Mouse (Mus musculus) hindbrain, embryonic 16.5 days (tissue): Measurements from ENCODE around the gene Pigs. TPM values are rescaled to one million over a fixed set of nuclear protein-coding genes. Genes with fewer than 3 reads are reported as not detected.
A peak's percentile ranks its signal among the peaks of the same experiment; 100 is the strongest.

Experiments
- ATAC-seq: fragments of 200-750 bp; cut with Nextera tagmentation; 2 replicates; pipeline ENCODE4 v1.8.0; 2017; ENCODE audit warnings: moderate TSS enrichment, moderate library complexity
- H3K27ac ChIP-seq: fragments of 300-500 bp; sonication (generic); 2 replicates; pipeline ENCODE4 v1.5.1; 2014; ENCODE audit warnings: low read depth, mild to moderate bottlenecking, control low read depth, low read length, moderate library complexity
- H3K27me3 ChIP-seq: fragments of 300-500 bp; sonication (generic); replicated peaks from 2 replicates; pipeline ENCODE4 v1.6.1; 2014; ENCODE audit warnings: low read length; ENCODE audit not compliant: control insufficient read depth, insufficient read depth
- H3K36me3 ChIP-seq: fragments of 300-500 bp; sonication (generic); 2 replicates; pipeline ENCODE4 v1.6.1; 2014; ENCODE audit warnings: mild to moderate bottlenecking, low read length, moderate library complexity, mixed read lengths; ENCODE audit not compliant: control insufficient read depth, insufficient read depth
- H3K4me1 ChIP-seq: fragments of 300-500 bp; sonication (generic); 2 replicates; pipeline ENCODE4 v1.6.1; 2014; ENCODE audit warnings: low read depth, low read length; ENCODE audit not compliant: control insufficient read depth, insufficient read depth
- H3K4me2 ChIP-seq: fragments of 300-500 bp; sonication (generic); 2 replicates; pipeline ENCODE4 v1.6.1; 2014; ENCODE audit warnings: mild to moderate bottlenecking, low read length, control low read depth, moderate library complexity
- H3K4me3 ChIP-seq: fragments of 300-500 bp; sonication (generic); 2 replicates; pipeline ENCODE4 v1.5.1; 2014; ENCODE audit warnings: mild to moderate bottlenecking, low read length, control low read depth, moderate library complexity
- H3K9ac ChIP-seq: fragments of 300-500 bp; sonication (generic); 2 replicates; pipeline ENCODE4 v1.6.1; 2014; ENCODE audit warnings: low read depth, mild to moderate bottlenecking, control low read depth, low read length, moderate library complexity
- H3K9me3 ChIP-seq: fragments of 300-500 bp; sonication (generic); 2 replicates; pipeline ENCODE4 v1.6.1; 2014; ENCODE audit warnings: mild to moderate bottlenecking, low read length, moderate library complexity; ENCODE audit not compliant: control insufficient read depth
- WGBS: fragments of 180-500 bp; shearing (Covaris S2); extraction: QIAGEN DNeasy Blood & Tissue Kit; methylation state at CpG from one replicate; pipeline ENCODE4 v1.1.7; 2014; 5-methylcytosine and 5-hydroxymethylcytosine counted together
- polyA plus RNA-seq: library from polyadenylated mRNA; unstranded; fragments of >200 nt; fragmentation: Nextera tagmentation; extraction: Ambion mirVana; gene quantifications from 2 replicates; pipeline ENCODE4 v1.2.1, GENCODE M21; 2015

Gene Pigs
- polyA plus RNA-seq, 1 experiment from 2014 or later = 101 TPM

GRCm38 (mm10) chr11:78327215-78327614 lies 1.0 kb upstream of the Pigs start:
- Histone ChIP-seq H3K4me2 (no peak overlapping the region), H3K36me3 (no peaks in the 10 kb centered on the region), H3K4me1 (peaks cover 13% of the 10 kb centered on the region), H3K9ac (no peak overlapping the region), H3K9me3 (no peaks in the 10 kb centered on the region), H3K4me3 (no peak overlapping the region), H3K27ac (no peak overlapping the region), H3K27me3 (no peaks in the 10 kb centered on the region)
- WGBS = 90% methylated on average over 4 of the region's 4 CpGs
- ATAC-seq = no peak

DNA sequence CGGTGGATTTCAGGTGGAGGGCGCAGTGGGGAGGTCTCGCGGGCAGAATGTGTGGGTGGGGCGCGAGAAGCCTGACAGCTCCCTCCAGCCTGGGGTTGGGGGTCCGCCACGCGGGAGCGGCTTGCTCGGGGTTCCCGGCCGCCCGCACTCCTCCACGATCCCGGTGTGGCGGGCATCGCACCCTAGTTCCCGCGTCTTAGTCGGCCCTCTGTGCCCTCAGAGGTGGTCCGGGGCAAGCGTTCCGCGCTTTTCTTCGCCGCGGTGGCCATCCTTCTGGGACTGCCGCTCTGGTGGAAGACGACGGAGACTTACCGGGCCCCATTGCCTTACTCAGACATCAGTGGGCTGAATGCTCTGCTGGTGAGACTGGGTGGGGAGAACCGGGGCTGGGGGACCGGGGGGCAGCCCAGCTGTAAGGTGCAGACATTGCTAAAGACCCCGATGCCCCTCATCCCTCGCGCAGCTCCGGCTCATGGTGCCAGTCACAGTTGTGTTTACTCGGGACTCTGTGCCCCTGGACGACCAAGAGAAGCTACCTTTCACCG lies 369 bp downstream of the Pigs start:
- ATAC-seq = peak; percentile 63
- under 1% methylated on average over 40 of the region's 41 CpGs for WGBS
- Histone ChIP-seq H3K4me1 (peaks cover 10% of the 10 kb centered on the region), H3K27me3 (no peaks in the 10 kb centered on the region), H3K4me2 (peak overlapping the region; percentile 83), H3K9ac (peak overlapping the region; percentile 87), H3K9me3 (no peaks in the 10 kb centered on the region), H3K36me3 (peaks cover 9% of the 10 kb centered on the region), H3K27ac (peak overlapping the region; percentile 42), H3K4me3 (peak overlapping the region; percentile 76)

GRCm38 (mm10) chr11:78332676-78333075 lies 4.5 kb downstream of the Pigs start:
- no peak overlapping the region for H3K27ac ChIP-seq
- H3K4me1 ChIP-seq = peaks cover 10% of the 10 kb centered on the region
- H3K9me3 ChIP-seq = no peaks in the 10 kb centered on the region
- peaks cover 24% of the 10 kb centered on the region for H3K36me3 ChIP-seq
- no peak overlapping the region for H3K4me2 ChIP-seq
- no peak overlapping the region for H3K4me3 ChIP-seq
- WGBS = 93% methylated on average over 12 of the region's 12 CpGs
- ATAC-seq = no peak
- no peak overlapping the region for H3K9ac ChIP-seq
- H3K27me3 ChIP-seq = no peaks in the 10 kb centered on the region

DNA sequence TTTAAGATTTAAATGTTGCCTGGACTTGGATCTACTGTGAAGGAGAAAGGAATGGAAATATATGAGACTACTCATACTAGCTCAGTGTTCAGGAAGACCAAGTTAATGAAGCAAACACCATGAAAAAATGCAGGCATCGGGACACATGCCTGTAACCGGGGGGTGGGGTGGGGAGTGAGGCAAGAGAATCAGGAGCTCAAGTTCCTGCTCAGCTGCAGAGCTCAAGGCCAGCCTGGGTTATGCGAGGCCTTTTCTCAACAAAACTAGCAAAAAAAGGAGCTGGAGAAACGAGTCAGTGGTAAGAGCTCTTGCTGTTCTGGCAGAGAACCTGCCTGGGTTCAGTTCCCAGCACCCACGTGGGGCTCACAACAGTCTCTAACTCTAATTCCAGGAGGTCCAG lies 5.8 kb downstream of the Pigs start:
- 96% methylated on average over 5 of the region's 5 CpGs for WGBS
- no peak overlapping the region for H3K4me2 ChIP-seq
- H3K27me3 ChIP-seq = no peaks in the 10 kb centered on the region
- H3K4me1 ChIP-seq = peaks cover 7% of the 10 kb centered on the region
- no peaks in the 10 kb centered on the region for H3K9me3 ChIP-seq
- H3K36me3 ChIP-seq = peaks cover 24% of the 10 kb centered on the region
- H3K27ac ChIP-seq = no peak overlapping the region
- no peak overlapping the region for H3K4me3 ChIP-seq
- no peak for ATAC-seq
- H3K9ac ChIP-seq = no peak overlapping the region

- no peak for ATAC-seq
- no peak overlapping the region for H3K4me2 ChIP-seq
- no peaks in the 10 kb centered on the region for H3K27me3 ChIP-seq
- no peak overlapping the region for H3K4me3 ChIP-seq
- 95% methylated on average over 8 of the region's 8 CpGs for WGBS
- no peaks in the 10 kb centered on the region for H3K4me1 ChIP-seq
- H3K36me3 ChIP-seq = peaks cover 36% of the 10 kb centered on the region
- no peaks in the 10 kb centered on the region for H3K9me3 ChIP-seq
- H3K9ac ChIP-seq = no peak overlapping the region
- H3K27ac ChIP-seq = no peak overlapping the region
Measured at GRCm38 (mm10) chr11:78337040-78337439, 8.8 kb downstream of the Pigs start.

GRCm38 (mm10) chr11:78341702-78342101 lies 13.5 kb downstream of the Pigs start:
- Histone ChIP-seq H3K27ac (no peak overlapping the region), H3K9me3 (no peaks in the 10 kb centered on the region), H3K36me3 (peaks cover 16% of the 10 kb centered on the region), H3K4me2 (no peak overlapping the region), H3K4me1 (peaks cover 24% of the 10 kb centered on the region), H3K4me3 (no peak overlapping the region), H3K27me3 (no peaks in the 10 kb centered on the region), H3K9ac (no peak overlapping the region)
- no peak for ATAC-seq
- WGBS = 85% methylated on average over 12 of the region's 12 CpGs

DNA sequence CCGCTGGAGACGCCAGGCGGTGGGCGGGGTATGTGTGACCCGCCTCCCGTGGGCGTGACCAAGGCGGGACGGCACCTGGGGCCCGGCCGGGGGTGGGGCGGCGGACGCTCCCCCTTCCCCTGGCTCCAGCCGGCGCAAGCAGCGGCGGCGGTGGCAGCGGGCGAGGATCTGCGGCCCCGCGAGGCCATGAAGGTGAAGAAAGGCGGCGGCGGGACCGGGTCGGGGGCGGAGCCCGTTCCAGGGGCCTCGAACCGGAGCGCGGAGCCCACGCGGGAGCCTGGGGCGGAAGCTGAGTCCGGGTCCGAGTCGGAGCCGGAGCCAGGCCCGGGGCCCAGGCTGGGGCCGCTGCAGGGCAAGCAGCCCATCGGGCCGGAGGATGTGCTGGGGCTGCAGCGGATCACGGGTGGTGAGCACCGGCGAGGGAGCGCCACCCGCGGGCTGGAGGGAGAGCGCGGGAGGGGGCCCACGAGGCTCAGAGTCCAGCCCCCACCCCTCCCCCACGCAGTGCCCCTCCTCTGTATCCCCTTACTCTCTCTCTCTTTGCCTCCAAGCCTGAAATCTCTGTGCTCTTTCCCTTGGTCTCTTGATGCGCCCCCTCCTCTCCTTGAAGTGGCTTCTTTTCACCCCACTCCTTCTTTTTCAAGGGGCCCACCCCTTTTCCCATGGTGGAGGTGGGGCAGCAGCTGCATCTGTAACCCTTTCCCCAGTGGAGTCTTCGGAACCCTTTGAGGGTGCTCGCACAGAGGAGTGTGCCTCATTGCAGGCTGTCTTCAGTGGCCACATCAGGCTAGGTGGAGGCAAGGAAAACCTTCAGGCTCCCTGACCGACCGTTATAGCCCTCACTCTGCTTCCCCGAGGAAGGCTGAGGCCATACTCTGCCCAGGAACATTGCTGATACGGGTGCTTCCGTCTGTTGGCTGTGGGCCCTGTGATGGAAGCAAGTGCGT lies 15.4 kb downstream of the Pigs start, which contains the start of gene Unc119:
Unc119 (plus strand) TSS at position 102 of the 947 bp plus-strand sequence.
- Histone ChIP-seq H3K4me2 (peak within 1 kb of the TSS; percentile 78), H3K9me3 (no peaks in the 10 kb centered on the region), H3K27me3 (no peaks in the 10 kb centered on the region), H3K9ac (peak within 1 kb of the TSS; percentile 99), H3K4me3 (peak within 1 kb of the TSS; percentile 96), H3K4me1 (peaks cover 30% of the 10 kb centered on the region), H3K36me3 (peaks cover 20% of the 10 kb centered on the region), H3K27ac (peak within 1 kb of the TSS; percentile 90)
- peak; percentile 86 for ATAC-seq
- under 1% methylated on average over 45 of the region's 66 CpGs for WGBS

GRCm38 (mm10) chr11:78344328-78344889 lies 16.2 kb downstream of the Pigs start:
- H3K4me1 ChIP-seq = peaks cover 30% of the 10 kb centered on the region
- H3K9ac ChIP-seq = peak overlapping the region; percentile 99
- H3K4me3 ChIP-seq = peak overlapping the region; percentile 96
- H3K27me3 ChIP-seq = no peaks in the 10 kb centered on the region
- peak overlapping the region; percentile 78 for H3K4me2 ChIP-seq
- no peaks in the 10 kb centered on the region for H3K9me3 ChIP-seq
- H3K27ac ChIP-seq = peak overlapping the region; percentile 90
- H3K36me3 ChIP-seq = peaks cover 17% of the 10 kb centered on the region
- ATAC-seq = no peak
- WGBS = 74% methylated on average over 6 of the region's 6 CpGs
